Mouse (Mus musculus) hindbrain, embryonic 16.5 days (tissue): Measurements from ENCODE around the gene Lmo3. TPM values are rescaled to one million over a fixed set of nuclear protein-coding genes. Genes with fewer than 3 reads are reported as not detected.

Source experiments
- ATAC-seq: fragments of 200-750 bp; cut with Nextera tagmentation; 2 replicates; pipeline ENCODE4 v1.8.0; 2017; ENCODE audit warnings: moderate TSS enrichment, moderate library complexity
- H3K27ac ChIP-seq: fragments of 300-500 bp; sonication (generic); 2 replicates; pipeline ENCODE4 v1.5.1; 2014; ENCODE audit warnings: low read depth, mild to moderate bottlenecking, control low read depth, low read length, moderate library complexity
- H3K27me3 ChIP-seq: fragments of 300-500 bp; sonication (generic); replicated peaks from 2 replicates; pipeline ENCODE4 v1.6.1; 2014; ENCODE audit warnings: low read length; ENCODE audit not compliant: control insufficient read depth, insufficient read depth
- H3K36me3 ChIP-seq: fragments of 300-500 bp; sonication (generic); 2 replicates; pipeline ENCODE4 v1.6.1; 2014; ENCODE audit warnings: mild to moderate bottlenecking, low read length, moderate library complexity, mixed read lengths; ENCODE audit not compliant: control insufficient read depth, insufficient read depth
- H3K4me1 ChIP-seq: fragments of 300-500 bp; sonication (generic); 2 replicates; pipeline ENCODE4 v1.6.1; 2014; ENCODE audit warnings: low read depth, low read length; ENCODE audit not compliant: control insufficient read depth, insufficient read depth
- H3K4me2 ChIP-seq: fragments of 300-500 bp; sonication (generic); 2 replicates; pipeline ENCODE4 v1.6.1; 2014; ENCODE audit warnings: mild to moderate bottlenecking, low read length, control low read depth, moderate library complexity
- H3K4me3 ChIP-seq: fragments of 300-500 bp; sonication (generic); 2 replicates; pipeline ENCODE4 v1.5.1; 2014; ENCODE audit warnings: mild to moderate bottlenecking, low read length, control low read depth, moderate library complexity
- H3K9ac ChIP-seq: fragments of 300-500 bp; sonication (generic); 2 replicates; pipeline ENCODE4 v1.6.1; 2014; ENCODE audit warnings: low read depth, mild to moderate bottlenecking, control low read depth, low read length, moderate library complexity
- H3K9me3 ChIP-seq: fragments of 300-500 bp; sonication (generic); 2 replicates; pipeline ENCODE4 v1.6.1; 2014; ENCODE audit warnings: mild to moderate bottlenecking, low read length, moderate library complexity; ENCODE audit not compliant: control insufficient read depth
- WGBS: fragments of 180-500 bp; shearing (Covaris S2); extraction: QIAGEN DNeasy Blood & Tissue Kit; methylation state at CpG from one replicate; pipeline ENCODE4 v1.1.7; 2014; 5-methylcytosine and 5-hydroxymethylcytosine counted together
- polyA plus RNA-seq: library from polyadenylated mRNA; unstranded; fragments of >200 nt; fragmentation: Nextera tagmentation; extraction: Ambion mirVana; gene quantifications from 2 replicates; pipeline ENCODE4 v1.2.1, GENCODE M21; 2015

Lmo3 gene
- polyA plus RNA-seq, 1 experiment from 2014 or later, result 89.5 TPM

DNA sequence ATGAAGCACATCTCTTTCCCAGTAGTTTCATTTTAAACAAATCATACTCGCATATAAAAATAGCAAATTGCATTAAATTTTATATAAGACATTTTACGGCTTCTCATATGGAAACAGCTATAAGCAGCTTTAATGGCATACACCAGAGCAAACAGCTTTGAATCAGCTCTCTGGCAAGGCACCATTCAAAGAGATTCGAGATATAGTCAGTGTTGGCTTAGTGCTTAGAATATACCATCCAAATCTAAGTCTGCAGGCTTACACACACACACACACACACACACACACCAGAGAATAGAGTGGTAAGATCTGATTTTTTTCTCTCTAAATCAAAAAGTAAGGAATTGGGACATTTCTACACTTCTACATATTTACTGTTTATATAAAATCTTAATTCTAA, 169.7 kb downstream of the Lmo3 start:
- H3K27ac ChIP-seq, result no peak overlapping the region
- ATAC-seq, result no peak
- H3K9me3 ChIP-seq, result no peaks in the 10 kb centered on the region
- WGBS, result 87% methylated on average over 3 of the region's 3 CpGs
- H3K9ac ChIP-seq, result no peak overlapping the region
- no peak overlapping the region for H3K4me3 ChIP-seq
- no peaks in the 10 kb centered on the region for H3K27me3 ChIP-seq
- H3K4me2 ChIP-seq, result no peak overlapping the region
- H3K4me1 ChIP-seq, result no peaks in the 10 kb centered on the region
- no peaks in the 10 kb centered on the region for H3K36me3 ChIP-seq

DNA sequence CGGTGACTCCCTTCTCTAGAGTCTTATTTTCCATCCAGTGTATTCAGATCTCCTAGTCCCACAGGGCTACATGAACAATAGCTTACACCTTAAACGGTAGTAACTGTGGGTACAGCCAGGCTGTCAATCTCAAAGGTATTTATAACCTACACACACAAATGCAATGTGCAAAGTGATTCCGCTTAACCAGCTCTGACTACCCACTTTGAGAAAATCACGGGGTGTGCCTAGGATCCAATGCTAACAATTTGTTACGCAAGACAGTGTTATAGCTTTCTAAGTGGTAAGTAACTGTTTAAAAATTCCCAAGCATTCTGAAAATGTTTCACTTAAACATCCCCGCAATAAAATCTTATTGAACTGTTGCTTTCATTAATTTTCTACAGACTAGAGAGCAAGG, 179.7 kb downstream of the Lmo3 start:
- H3K4me3 ChIP-seq, result no peak overlapping the region
- no peak overlapping the region for H3K4me2 ChIP-seq
- H3K9ac ChIP-seq, result no peak overlapping the region
- no peaks in the 10 kb centered on the region for H3K4me1 ChIP-seq
- H3K9me3 ChIP-seq, result no peaks in the 10 kb centered on the region
- no peak overlapping the region for H3K27ac ChIP-seq
- ATAC-seq, result no peak
- whole genome bisulfite sequencing, result 86% methylated on average over 6 of the region's 6 CpGs
- no peaks in the 10 kb centered on the region for H3K27me3 ChIP-seq
- H3K36me3 ChIP-seq, result no peaks in the 10 kb centered on the region

- no peak for ATAC-seq
- Histone ChIP-seq H3K4me3 (no peak overlapping the region), H3K27me3 (no peaks in the 10 kb centered on the region), H3K9ac (no peak overlapping the region), H3K9me3 (no peaks in the 10 kb centered on the region), H3K4me2 (no peak overlapping the region), H3K27ac (no peak overlapping the region), H3K36me3 (0 out of 2 replicates have a peak, but pooled peaks cover 2% of the 10 kb centered on the region), H3K4me1 (no peaks in the 10 kb centered on the region)
- 87% methylated on average over 1 of the region's 1 CpGs for WGBS
Measured at GRCm38 (mm10) chr6:138398836-138399235, 182.9 kb downstream of the Lmo3 start.

DNA sequence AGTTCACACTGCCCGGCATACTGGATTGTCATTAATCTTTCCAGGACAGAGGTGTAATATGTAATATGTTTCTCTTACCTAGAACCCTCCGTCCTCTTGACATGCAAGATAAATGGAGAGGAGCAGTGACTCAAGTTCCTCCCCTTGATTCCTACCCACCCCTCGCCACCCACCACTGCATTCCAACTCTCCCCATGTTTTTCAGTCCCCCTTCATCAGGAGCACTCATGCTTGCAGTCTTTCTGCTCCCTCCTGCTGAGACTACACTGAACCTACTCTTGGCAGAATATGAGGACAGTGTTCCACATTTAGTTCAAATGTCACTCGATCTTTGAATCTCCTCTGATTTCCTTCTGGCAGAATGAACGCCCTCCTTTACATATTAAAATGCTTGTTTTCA, 190.7 kb downstream of the Lmo3 start:
- ATAC-seq, result no peak
- Histone ChIP-seq H3K4me2 (no peak overlapping the region), H3K9ac (no peak overlapping the region), H3K27me3 (no peaks in the 10 kb centered on the region), H3K4me3 (no peak overlapping the region), H3K9me3 (no peaks in the 10 kb centered on the region), H3K36me3 (no peaks in the 10 kb centered on the region), H3K4me1 (no peaks in the 10 kb centered on the region), H3K27ac (no peak overlapping the region)
- 57% methylated on average over 5 of the region's 5 CpGs for WGBS

DNA sequence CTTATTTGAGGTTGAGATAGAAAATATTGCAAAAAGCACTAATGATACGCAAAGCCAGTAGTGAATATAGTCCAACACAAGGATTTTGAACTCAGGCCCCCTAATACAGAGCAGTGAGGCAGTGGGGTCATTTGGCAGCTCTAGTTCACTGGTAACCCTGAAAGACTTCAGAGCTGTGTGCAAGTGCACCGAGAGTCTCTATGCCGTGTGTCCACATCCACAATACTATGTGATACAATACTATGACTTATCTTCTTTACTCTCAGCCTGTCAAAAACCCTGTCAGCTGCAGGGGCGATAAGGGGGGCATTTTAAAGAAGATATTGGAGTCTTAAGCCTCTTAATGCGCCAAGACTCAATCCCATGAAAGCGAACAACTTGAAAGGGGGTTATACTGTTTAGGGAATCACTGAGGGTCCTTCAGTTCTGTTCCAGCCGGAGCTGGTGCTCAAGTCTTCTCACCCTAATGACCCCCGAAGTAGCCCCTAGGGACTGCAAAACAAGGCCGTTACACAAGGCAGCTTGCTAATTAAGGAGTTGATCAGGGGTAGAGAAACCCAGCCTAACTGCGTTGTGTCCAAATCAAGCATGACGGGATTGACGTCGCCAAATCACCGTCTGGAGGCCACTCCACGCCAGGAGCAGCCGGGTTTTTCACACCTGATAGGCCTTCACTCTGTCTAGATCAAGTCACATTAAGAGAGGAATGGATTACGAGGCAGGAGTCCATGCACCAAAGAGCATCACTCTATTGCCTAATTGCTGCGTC, 193.4 kb downstream of the Lmo3 start:
- no peak overlapping the region for H3K4me2 ChIP-seq

DNA sequence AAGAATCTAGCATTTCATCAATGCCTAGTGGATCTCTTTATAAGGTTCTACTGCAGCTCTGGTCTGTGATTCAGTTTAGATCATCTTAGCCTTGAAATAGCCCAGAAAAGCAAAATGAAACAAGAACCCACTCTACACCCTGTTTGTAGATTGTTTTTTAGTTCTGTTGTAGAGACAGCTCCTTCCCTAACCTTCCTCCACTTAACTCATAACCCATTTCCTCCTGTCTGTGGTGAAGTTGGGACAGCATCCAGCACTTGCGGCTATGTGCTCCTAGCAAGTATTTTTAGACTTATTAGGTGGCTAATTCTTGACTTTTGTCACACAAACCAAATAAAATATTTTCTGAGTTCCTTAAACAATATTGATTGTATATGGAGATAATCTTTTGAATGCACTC, 198.6 kb downstream of the Lmo3 start:
- 98% methylated on average over 1 of the region's 1 CpGs for WGBS

More for the DNA sequence above, 193.4 kb downstream of the Lmo3 start:
- peak; percentile 80 for ATAC-seq
- Histone ChIP-seq H3K9me3 (no peaks in the 10 kb centered on the region), H3K36me3 (no peaks in the 10 kb centered on the region), H3K4me1 (no peaks in the 10 kb centered on the region), H3K27ac (no peak overlapping the region), H3K4me3 (no peak overlapping the region), H3K27me3 (no peaks in the 10 kb centered on the region), H3K9ac (no peak overlapping the region)
- 54% methylated on average over 18 of the region's 18 CpGs for WGBS

DNA sequence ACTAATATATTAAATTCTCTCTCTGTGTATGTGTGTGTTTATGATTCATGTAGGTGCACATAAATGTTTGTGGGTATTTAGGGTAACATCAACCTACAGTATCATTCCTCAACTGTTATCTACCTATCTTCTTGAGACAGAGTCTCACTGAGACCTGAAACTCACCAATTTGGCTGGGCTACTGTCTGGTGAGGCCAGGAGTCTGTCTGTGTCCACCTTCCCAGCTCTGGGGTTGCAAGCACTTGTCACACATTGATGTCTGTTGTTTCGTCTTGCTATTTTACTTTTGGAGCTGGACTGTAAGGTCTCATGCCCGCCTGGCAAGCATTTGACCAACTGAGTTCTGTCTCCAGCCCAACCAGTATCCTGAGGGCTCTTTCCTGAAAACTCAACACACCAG, 210.6 kb downstream of the Lmo3 start:
- Histone ChIP-seq H3K27ac (no peak overlapping the region), H3K9me3 (no peaks in the 10 kb centered on the region), H3K4me2 (no peak overlapping the region), H3K9ac (no peak overlapping the region), H3K36me3 (no peaks in the 10 kb centered on the region), H3K4me3 (no peak overlapping the region), H3K4me1 (no peaks in the 10 kb centered on the region), H3K27me3 (no peaks in the 10 kb centered on the region)
- WGBS, result 84% methylated on average over 2 of the region's 2 CpGs
- ATAC-seq, result no peak

More for the DNA sequence above, 198.6 kb downstream of the Lmo3 start:
- Histone ChIP-seq H3K27me3 (no peaks in the 10 kb centered on the region), H3K9ac (no peak overlapping the region), H3K36me3 (no peaks in the 10 kb centered on the region), H3K27ac (no peak overlapping the region), H3K4me2 (no peak overlapping the region), H3K4me1 (no peaks in the 10 kb centered on the region; the same call in 1 of the 2 replicates), H3K4me3 (no peak overlapping the region), H3K9me3 (no peaks in the 10 kb centered on the region)
- no peak for ATAC-seq

DNA sequence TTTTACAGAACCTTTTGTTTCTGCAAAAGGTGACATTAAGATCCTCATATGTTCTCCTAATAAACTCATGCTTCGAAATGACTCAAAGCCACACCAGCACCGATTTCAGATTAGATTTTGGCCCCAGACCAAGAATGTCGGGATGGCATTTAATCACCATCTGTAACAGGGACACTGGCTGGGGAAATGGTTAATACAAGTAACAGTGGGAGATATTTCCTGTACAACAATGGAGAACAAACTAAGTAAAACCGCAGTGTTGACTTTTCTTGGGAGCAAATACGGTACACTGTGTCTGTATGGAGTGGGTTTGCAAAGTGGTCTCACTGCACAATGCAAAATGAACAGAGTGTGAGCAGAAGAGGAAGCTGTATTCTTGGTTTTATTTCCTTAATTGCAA, 217.7 kb downstream of the Lmo3 start:
- 51% methylated on average over 5 of the region's 5 CpGs for WGBS
- H3K9ac ChIP-seq, result no peak overlapping the region
- no peak overlapping the region for H3K4me3 ChIP-seq
- ATAC-seq, result no peak
- no peaks in the 10 kb centered on the region for H3K36me3 ChIP-seq
- H3K9me3 ChIP-seq, result no peaks in the 10 kb centered on the region
- no peaks in the 10 kb centered on the region for H3K27me3 ChIP-seq
- no peak overlapping the region for H3K4me2 ChIP-seq
- H3K4me1 ChIP-seq, result no peaks in the 10 kb centered on the region
- no peak overlapping the region for H3K27ac ChIP-seq

GRCm38 (mm10) chr6:138350587-138351345, 231.0 kb downstream of the Lmo3 start:
- H3K27ac ChIP-seq, result no peak overlapping the region
- 80% methylated on average over 3 of the region's 3 CpGs for WGBS
- no peak overlapping the region for H3K4me3 ChIP-seq
- H3K9ac ChIP-seq, result no peak overlapping the region
- H3K4me2 ChIP-seq, result no peak overlapping the region
- H3K4me1 ChIP-seq, result no peaks in the 10 kb centered on the region
- no peaks in the 10 kb centered on the region for H3K9me3 ChIP-seq
- no peak for ATAC-seq
- no peaks in the 10 kb centered on the region for H3K27me3 ChIP-seq
- H3K36me3 ChIP-seq, result no peaks in the 10 kb centered on the region
